Mouse (Mus musculus) myocyte (in vitro differentiated cells): ENCODE results near the gene Zmynd11.

Source experiments
- MAX ChIP-seq: IDR thresholded peaks from one replicate; pipeline ENCODE4 v1.6.1; 2011; ENCODE audit warnings: low read depth, mild to moderate bottlenecking, control low read depth
- POLR2A ChIP-seq: IDR thresholded peaks from one replicate; pipeline ENCODE4 v1.6.1; 2011; ENCODE audit warnings: low read depth, mild to moderate bottlenecking, control low read depth, moderate library complexity; ENCODE audit not compliant: insufficient read length
- POLR2AphosphoS2 ChIP-seq: IDR thresholded peaks from one replicate; pipeline ENCODE4 v1.6.1; 2011; ENCODE audit warnings: low read depth, control low read depth; ENCODE audit not compliant: insufficient read length
- TCF12 ChIP-seq: IDR thresholded peaks from one replicate; pipeline ENCODE4 v1.6.1; 2011; ENCODE audit warnings: mild to moderate bottlenecking, control low read depth; ENCODE audit not compliant: poor library complexity, insufficient read depth, severe bottlenecking

GRCm38 (mm10) chr13:9686765-9687164, 78.4 kb downstream of the Zmynd11 start:
- TF ChIP-seq POLR2A, result no peak
- TF ChIP-seq MAX, result no peak
- TF ChIP-seq POLR2AphosphoS2, result no peak
- TF ChIP-seq TCF12, result no peak
